Mouse (Mus musculus): ENCODE data around the gene Mmp17. TPM values are rescaled to one million over a fixed set of nuclear protein-coding genes. Genes with fewer than 3 reads are reported as not detected.

Mmp17 gene
- polyA plus RNA-seq (2015; fragmentation: Nextera tagmentation; extraction: Ambion mirVana): 0.81 and 1.2 TPM in 2 replicates

DNA sequence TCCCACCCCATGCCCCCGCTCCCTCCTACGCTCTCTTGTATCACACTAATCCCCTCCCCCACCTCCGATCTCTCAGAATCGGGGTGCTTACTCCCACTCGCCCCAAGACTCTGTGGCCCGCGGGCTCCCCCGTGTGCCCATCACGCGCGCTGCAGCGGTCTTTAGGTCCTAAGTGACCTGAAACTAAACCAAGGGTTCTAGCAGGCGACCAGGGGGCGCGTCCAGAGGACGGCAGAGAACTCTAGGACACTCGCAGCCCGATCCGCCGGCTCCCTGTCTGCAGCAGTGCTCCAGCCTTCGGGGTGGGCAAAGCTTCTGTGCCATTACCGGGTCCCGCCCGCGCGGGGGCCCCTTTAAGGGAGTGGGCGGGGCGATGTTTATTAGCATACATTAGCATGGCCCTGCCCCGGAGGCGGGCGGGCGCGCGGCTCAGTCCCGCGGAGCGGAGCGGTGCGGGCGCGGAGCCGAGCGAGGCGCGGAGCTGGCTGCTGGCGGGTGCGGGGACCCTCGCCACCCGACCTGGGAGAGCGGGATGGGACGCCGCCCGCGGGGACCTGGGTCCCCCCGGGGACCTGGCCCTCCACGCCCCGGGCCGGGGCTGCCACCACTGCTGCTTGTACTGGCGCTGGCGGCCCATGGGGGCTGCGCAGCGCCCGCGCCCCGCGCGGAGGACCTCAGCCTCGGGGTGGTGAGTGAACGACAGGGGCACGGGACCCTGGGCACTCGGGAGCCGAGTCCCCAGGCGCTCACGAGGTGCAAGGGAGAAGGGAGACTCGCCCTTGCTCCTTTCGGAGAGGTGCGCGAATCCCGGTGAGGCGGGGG, at the start of gene Mmp17:
Gene Mmp17 (plus strand): TSS at position 409 of the 822 bp plus-strand sequence.

Other genes starting within 250 kb of the Mmp17 start
- 17.6 and 18.6 TPM in 2 replicates for gene Sfswap, start 82.9 kb upstream of the Mmp17 start, polyA plus RNA-seq (2015; fragmentation: Nextera tagmentation; extraction: Ambion mirVana)
- 1.3 and 1.7 TPM in 2 replicates for gene Zfp11, start 85.9 kb downstream of the Mmp17 start, polyA plus RNA-seq (2015; fragmentation: Nextera tagmentation; extraction: Ambion mirVana)
- gene Sept14, start 124.3 kb downstream of the Mmp17 start, polyA plus RNA-seq (2015; fragmentation: Nextera tagmentation; extraction: Ambion mirVana): not detected in 2 replicates
- 172 and 173 TPM in 2 replicates for gene Mrps17, start 131.3 kb downstream of the Mmp17 start, polyA plus RNA-seq (2015; fragmentation: Nextera tagmentation; extraction: Ambion mirVana)
- gene Nipsnap2, start 140.9 kb downstream of the Mmp17 start, polyA plus RNA-seq (2015; fragmentation: Nextera tagmentation; extraction: Ambion mirVana): 492 and 574 TPM in 2 replicates
- gene Psph, start 203.3 kb downstream of the Mmp17 start, polyA plus RNA-seq (2015; fragmentation: Nextera tagmentation; extraction: Ambion mirVana): 21.2 and 26.9 TPM in 2 replicates

Measured in skeletal muscle tissue, postnatal 0 days (tissue).